Mouse (Mus musculus) myocyte (in vitro differentiated cells): Measurements from ENCODE around the gene Tmem151b. TPM values are rescaled to one million over a fixed set of nuclear protein-coding genes. Genes with fewer than 3 reads are reported as not detected.
A peak's percentile ranks its signal among the peaks of the same experiment; 100 is the strongest.

Source experiments
- H3K27me3 ChIP-seq: one replicate; pipeline ENCODE4 v1.6.1; 2011; ENCODE audit not compliant: control insufficient read depth, insufficient read depth, insufficient read length
- H3K36me3 ChIP-seq: one replicate; pipeline ENCODE4 v1.6.1; 2011; ENCODE audit not compliant: control insufficient read depth, insufficient read depth
- H3K4me2 ChIP-seq: one replicate; pipeline ENCODE4 v1.6.1; 2011; ENCODE audit warnings: low read depth, control low read depth
- H3K4me3 ChIP-seq: one replicate; pipeline ENCODE4 v1.5.1; 2011; ENCODE audit warnings: mild to moderate bottlenecking, control low read depth, moderate library complexity
- H3K79me2 ChIP-seq: one replicate; pipeline ENCODE4 v1.6.1; 2011; ENCODE audit not compliant: control insufficient read depth, insufficient read depth
- H3ac ChIP-seq: one replicate; pipeline ENCODE4 v1.6.1; 2011; ENCODE audit not compliant: control insufficient read depth, insufficient read length
- CEBPB ChIP-seq: IDR thresholded peaks from 2 replicates; pipeline ENCODE4 v1.6.1; 2011; ENCODE audit warnings: mild to moderate bottlenecking, moderate library complexity; ENCODE audit not compliant: poor library complexity, insufficient read depth, severe bottlenecking
- E2F4 ChIP-seq: IDR thresholded peaks from one replicate; pipeline ENCODE4 v1.6.1; 2011; ENCODE audit warnings: mild to moderate bottlenecking, control low read depth, moderate library complexity; ENCODE audit not compliant: insufficient read depth
- MAX ChIP-seq: IDR thresholded peaks from one replicate; pipeline ENCODE4 v1.6.1; 2011; ENCODE audit warnings: low read depth, mild to moderate bottlenecking, control low read depth
- MYOD1 ChIP-seq, 3 experiments: IDR thresholded peaks; one replicate each; pipeline ENCODE4 v1.6.1; 2011; ENCODE audit warnings: control low read depth in 2 of 3, low read depth in 2 of 3, mild to moderate bottlenecking in 2 of 3, moderate library complexity in 1 of 3; ENCODE audit not compliant: insufficient read length in 2 of 3, control insufficient read depth in 1 of 3
- MYOG ChIP-seq, 3 experiments: IDR thresholded peaks; one replicate each; pipeline ENCODE4 v1.6.1; 2011; ENCODE audit warnings: control low read depth in 2 of 3, low read depth in 2 of 3, mild to moderate bottlenecking in 2 of 3; ENCODE audit not compliant: insufficient read length in 2 of 3, control insufficient read depth in 1 of 3, insufficient read depth in 1 of 3
- POLR2A ChIP-seq: IDR thresholded peaks from one replicate; pipeline ENCODE4 v1.6.1; 2011; ENCODE audit warnings: low read depth, mild to moderate bottlenecking, control low read depth, moderate library complexity; ENCODE audit not compliant: insufficient read length
- POLR2AphosphoS2 ChIP-seq: IDR thresholded peaks from one replicate; pipeline ENCODE4 v1.6.1; 2011; ENCODE audit warnings: low read depth, control low read depth; ENCODE audit not compliant: insufficient read length
- REST ChIP-seq: IDR thresholded peaks from one replicate; pipeline ENCODE4 v1.6.1; 2011; ENCODE audit warnings: mild to moderate bottlenecking, control low read depth, moderate library complexity; ENCODE audit not compliant: insufficient read depth, insufficient read length
- SRF ChIP-seq: IDR thresholded peaks from one replicate; pipeline ENCODE4 v1.6.1; 2011; ENCODE audit warnings: low read depth; ENCODE audit not compliant: control insufficient read depth, insufficient read length
- TCF12 ChIP-seq: IDR thresholded peaks from one replicate; pipeline ENCODE4 v1.6.1; 2011; ENCODE audit warnings: mild to moderate bottlenecking, control low read depth; ENCODE audit not compliant: poor library complexity, insufficient read depth, severe bottlenecking
- TCF3 ChIP-seq: IDR thresholded peaks from one replicate; pipeline ENCODE4 v1.6.1; 2011; ENCODE audit warnings: low read depth, control low read depth; ENCODE audit not compliant: insufficient read length
- USF1 ChIP-seq: IDR thresholded peaks from one replicate; pipeline ENCODE4 v1.6.1; 2011; ENCODE audit warnings: low read depth, mild to moderate bottlenecking, control low read depth, moderate library complexity
- polyA plus RNA-seq: library from polyadenylated mRNA; unstranded; fragments of >200 nt; fragmentation: generic; extraction: Trizol; gene quantifications from one replicate; pipeline ENCODE4 v1.2.1, GENCODE M21; 2012; ENCODE audit warnings: missing spikeins

Gene Tmem151b
- polyA plus RNA-seq, 1 experiment = 0.30 TPM

DNA sequence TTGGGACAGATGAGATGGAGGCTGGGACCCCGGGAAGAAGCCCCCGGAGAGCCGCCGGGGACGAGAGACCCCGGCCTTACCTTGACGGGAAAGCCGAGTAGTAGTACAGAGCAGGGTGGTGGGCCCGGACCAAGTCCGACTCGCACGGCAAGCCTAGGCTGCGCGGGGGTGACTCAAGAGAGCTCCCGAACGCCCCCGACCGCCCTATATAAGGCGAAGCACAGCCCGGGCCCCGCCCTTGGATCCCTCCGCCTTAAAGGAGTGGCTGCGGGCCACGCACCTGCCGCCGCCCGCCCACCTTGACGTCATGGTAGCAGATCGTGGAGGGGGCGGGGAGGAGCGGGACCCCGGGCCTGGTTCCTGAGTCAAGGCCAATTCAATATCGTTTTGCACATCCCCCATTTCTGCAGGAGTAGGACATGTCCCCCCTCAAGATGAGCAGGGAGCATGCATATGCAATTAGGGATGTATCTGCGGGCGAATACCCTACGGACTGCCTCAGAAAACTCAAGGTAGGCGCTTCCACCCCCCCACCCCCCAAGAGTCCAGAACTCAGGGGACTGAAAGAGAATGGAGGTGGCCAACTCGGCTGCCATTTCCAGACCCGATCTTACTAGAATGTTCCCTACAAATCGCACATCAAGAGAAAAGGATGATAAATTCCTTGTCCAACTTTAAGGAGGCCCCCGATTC is 23.8 kb upstream of the Tmem151b start, which contains the start of gene Hsp90ab1:
Hsp90ab1 (minus strand) TSS at position 185 of the 693 bp plus-strand sequence.
- Histone ChIP-seq H3K27me3 (no peaks in the 10 kb centered on the region), H3K4me2 (peak within 1 kb of the TSS; percentile 95), H3K36me3 (peaks cover 39% of the 10 kb centered on the region), H3K4me3 (peak within 1 kb of the TSS; percentile 95), H3ac (peak within 1 kb of the TSS; percentile 86), H3K79me2 (peaks cover 40% of the 10 kb centered on the region)
- peak in 2 of 3 experiments; percentile 88 to 90 for TF ChIP-seq MYOD1 (IDR thresholded peaks at IDR 0.05; ENCODE audit: control insufficient read depth in 1 of 3, insufficient read length in 2 of 3, low read depth in 2 of 3)
- TF ChIP-seq REST = peak; percentile 28
- TF ChIP-seq TCF12 = no peak
- no peak for TF ChIP-seq TCF3
- no peak for TF ChIP-seq SRF
- peak; percentile 98 for TF ChIP-seq POLR2AphosphoS2
- no peak for TF ChIP-seq MAX
- TF ChIP-seq CEBPB = no peak
- TF ChIP-seq POLR2A = peak; percentile 98
- TF ChIP-seq MYOG (IDR thresholded peaks at IDR 0.05; ENCODE audit: control insufficient read depth in 1 of 3, insufficient read depth in 1 of 3, insufficient read length in 2 of 3, low read depth in 2 of 3) = peak in 2 of 3 experiments; percentile 86
- no peak for TF ChIP-seq USF1

DNA sequence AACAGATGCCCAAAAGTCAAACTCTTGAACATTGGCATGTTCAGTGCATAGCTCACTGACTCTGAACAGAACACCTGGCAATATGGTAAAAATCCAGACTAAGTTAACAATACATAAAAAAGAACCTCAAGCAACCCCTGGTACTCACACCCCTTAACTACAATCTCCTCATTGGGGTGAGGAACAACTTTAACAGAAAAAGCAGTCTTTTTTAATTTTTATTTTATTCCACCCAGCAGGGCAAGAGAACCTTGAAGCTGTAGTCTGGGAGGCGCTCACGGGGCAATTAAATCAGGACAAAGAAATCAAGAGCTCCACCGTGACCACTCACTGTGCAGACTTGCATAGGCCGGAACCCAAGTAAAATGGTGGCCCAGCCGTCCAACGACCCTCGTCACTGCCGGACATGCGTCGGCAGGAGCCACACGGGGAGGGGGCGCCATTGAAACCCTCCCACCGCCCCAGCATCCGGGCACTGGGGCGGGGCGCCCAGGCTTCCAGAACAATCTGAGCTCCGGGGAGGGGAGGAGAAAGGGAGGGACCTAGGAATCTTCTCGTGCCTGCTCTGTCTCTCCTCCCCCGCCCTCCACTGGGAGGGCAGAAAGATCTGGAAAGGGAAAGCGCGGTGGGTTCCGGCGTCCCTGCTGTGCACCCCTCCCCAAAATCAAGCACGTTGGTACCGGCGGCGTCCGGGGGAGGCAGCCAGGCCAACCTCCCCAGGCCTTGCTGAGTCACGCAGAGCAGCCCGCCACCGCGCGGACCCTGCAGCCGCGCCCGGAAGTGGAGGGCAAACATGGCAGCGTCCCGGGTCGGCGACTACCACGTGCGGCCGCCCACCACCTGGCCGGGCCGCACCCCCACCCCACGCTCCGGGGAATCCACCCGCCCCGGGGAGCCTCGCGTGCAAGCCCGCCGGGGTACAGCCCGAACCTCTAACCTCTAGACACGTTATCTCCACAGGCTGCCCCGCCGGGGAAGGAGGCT is 22.9 kb upstream of the Tmem151b start:
- TF ChIP-seq SRF (peak; percentile 75), POLR2A (no peak), MYOD1 (IDR thresholded peaks at IDR 0.05; ENCODE audit: control insufficient read depth in 1 of 3, insufficient read length in 2 of 3, low read depth in 2 of 3) (peak in 1 of 3 experiments; percentile 33), MYOG (IDR thresholded peaks at IDR 0.05; ENCODE audit: control insufficient read depth in 1 of 3, insufficient read depth in 1 of 3, insufficient read length in 2 of 3, low read depth in 2 of 3) (peak in 1 of 3 experiments; percentile 15), POLR2AphosphoS2 (peak; percentile 51), TCF12 (no peak)
- Histone ChIP-seq H3K36me3 (peaks cover 47% of the 10 kb centered on the region), H3K4me3 (peak overlapping the region; percentile 95), H3K4me2 (peak overlapping the region; percentile 95), H3ac (peak overlapping the region; percentile 86), H3K79me2 (peaks cover 40% of the 10 kb centered on the region), H3K27me3 (no peaks in the 10 kb centered on the region)

DNA sequence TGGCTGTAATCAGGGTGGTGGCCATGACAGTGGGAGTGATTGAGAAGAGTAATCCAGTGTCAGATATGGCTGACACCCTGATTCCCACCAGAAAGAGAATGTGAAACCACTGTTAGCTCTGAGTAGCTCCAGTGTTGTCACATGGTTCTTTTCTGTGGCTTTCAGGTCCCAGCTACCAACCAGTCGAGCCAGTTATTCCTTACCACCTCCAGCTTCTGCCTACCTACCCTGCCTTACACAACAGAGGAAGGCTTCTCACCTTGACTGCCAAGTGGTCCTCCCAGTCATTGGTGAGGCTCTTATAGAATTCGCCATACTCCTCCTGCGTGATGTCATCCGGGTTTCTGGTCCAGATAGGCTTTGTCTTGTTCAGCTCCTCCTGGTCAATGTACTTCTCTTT is 20.5 kb upstream of the Tmem151b start:
- Histone ChIP-seq H3K27me3 (no peaks in the 10 kb centered on the region), H3K79me2 (peaks cover 41% of the 10 kb centered on the region), H3K4me2 (peak overlapping the region; percentile 18), H3K4me3 (no peak overlapping the region), H3K36me3 (peaks cover 59% of the 10 kb centered on the region), H3ac (no peak overlapping the region)
- TF ChIP-seq POLR2A (peak; percentile 24), MYOD1 (IDR thresholded peaks at IDR 0.05; ENCODE audit: control insufficient read depth in 1 of 3, insufficient read length in 2 of 3, low read depth in 2 of 3) (no peak), POLR2AphosphoS2 (peak; percentile 62)

DNA sequence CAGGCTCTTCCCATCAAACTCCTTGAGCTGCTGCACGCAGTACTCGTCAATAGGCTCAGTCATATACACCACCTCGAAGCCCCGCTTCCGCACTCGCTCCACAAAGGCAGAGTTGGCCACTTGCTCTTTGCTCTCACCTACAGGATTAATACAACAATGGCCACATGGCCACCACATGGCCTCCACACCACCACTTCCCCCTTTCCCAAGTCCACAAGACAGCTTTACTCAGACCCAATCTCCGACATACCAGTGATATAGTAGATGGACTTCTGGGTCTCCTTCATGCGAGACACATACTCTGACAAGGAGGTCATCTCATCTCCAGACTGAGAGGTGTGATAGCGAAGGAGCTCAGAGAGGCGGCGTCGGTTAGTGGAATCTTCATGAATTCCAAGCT is 19.5 kb upstream of the Tmem151b start:
- Histone ChIP-seq H3K36me3 (peaks cover 59% of the 10 kb centered on the region), H3K4me3 (no peak overlapping the region)

More for the DNA sequence above, 19.5 kb upstream of the Tmem151b start:
- Histone ChIP-seq H3K4me2 (no peak overlapping the region), H3ac (no peak overlapping the region), H3K79me2 (peaks cover 48% of the 10 kb centered on the region), H3K27me3 (no peaks in the 10 kb centered on the region)
- TF ChIP-seq POLR2A (no peak), USF1 (no peak), MAX (no peak), SRF (no peak), CEBPB (no peak), MYOG (IDR thresholded peaks at IDR 0.05; ENCODE audit: control insufficient read depth in 1 of 3, insufficient read depth in 1 of 3, insufficient read length in 2 of 3, low read depth in 2 of 3) (no peak), POLR2AphosphoS2 (no peak), MYOD1 (IDR thresholded peaks at IDR 0.05; ENCODE audit: control insufficient read depth in 1 of 3, insufficient read length in 2 of 3, low read depth in 2 of 3) (no peak), REST (no peak), E2F4 (no peak), TCF3 (no peak), TCF12 (no peak)
